Mouse (Mus musculus) CH12.LX (cell line): ENCODE measurements around the gene Ap4m1.

Source experiments
- CTCF ChIP-seq, 2 experiments: IDR thresholded peaks in 1 of 2; conservative IDR thresholded peaks in 1 of 2; 2 replicates each; pipeline ENCODE4 v1.5.1; 2011 to 2012; ENCODE audit warnings: low read depth in 2 of 2, low read length in 2 of 2, improper control_type of control experiment in 1 of 2, inconsistent platforms in 1 of 2, mild to moderate bottlenecking in 1 of 2, moderate library complexity in 1 of 2
- EP300 ChIP-seq: IDR thresholded peaks from 2 replicates; pipeline ENCODE4 v1.6.1; 2011; ENCODE audit warnings: low read length, improper control_type of control experiment
- IRF4 ChIP-seq: IDR thresholded peaks from 2 replicates; pipeline ENCODE4 v1.6.1; 2014; ENCODE audit warnings: low read depth, mild to moderate bottlenecking, inconsistent platforms, low read length, improper control_type of control experiment
- PAX5 ChIP-seq: IDR thresholded peaks from 2 replicates; pipeline ENCODE4 v1.6.1; 2012; ENCODE audit warnings: low read length, inconsistent platforms, mixed read lengths
- POLR2A ChIP-seq: IDR thresholded peaks from 2 replicates; pipeline ENCODE4 v1.6.1; 2011; ENCODE audit warnings: low read depth, mild to moderate bottlenecking, improper control_type of control experiment, low read length
- POLR2AphosphoS2 ChIP-seq: IDR thresholded peaks from 2 replicates; pipeline ENCODE4 v1.6.1; 2011; ENCODE audit warnings: low read depth, low read length, improper control_type of control experiment

- TF ChIP-seq EP300 (no peak), IRF4 (no peak), CTCF (conservative IDR thresholded peaks at IDR 0.05 in 1 of 2, IDR thresholded peaks at IDR 0.05 in 1 of 2; ENCODE audit: low read depth in 2 of 2, low read length in 2 of 2) (no peak), POLR2A (peak; percentile 69), PAX5 (no peak), POLR2AphosphoS2 (peak; percentile 68; the same call in 1 of the 2 replicates)
Measured at GRCm38 (mm10) chr5:138170936-138171561, 753 bp upstream of the Ap4m1 start.
